Mouse (Mus musculus) MEL (cell line): Measurements from ENCODE around the gene Epha6.

ENCODE experiments used
- EP300 ChIP-seq, 2 experiments: IDR thresholded peaks; 2 replicates each; pipeline ENCODE4 v1.6.1; 2011; ENCODE audit warnings: improper control_type of control experiment in 2 of 2, low read length in 2 of 2, low read depth in 1 of 2, mild to moderate bottlenecking in 1 of 2
- GATA1 ChIP-seq: IDR thresholded peaks from 2 replicates; pipeline ENCODE4 v1.6.1; 2011; ENCODE audit warnings: low read depth, low read length, improper control_type of control experiment
- HCFC1 ChIP-seq: IDR thresholded peaks from 2 replicates; pipeline ENCODE4 v1.6.1; 2012; ENCODE audit warnings: low read depth, mild to moderate bottlenecking, inconsistent platforms, low read length, improper control_type of control experiment, moderate library complexity
- MYC ChIP-seq: IDR thresholded peaks from 2 replicates; pipeline ENCODE4 v1.6.1; 2011; ENCODE audit warnings: low read depth, mild to moderate bottlenecking, low read length, improper control_type of control experiment, moderate library complexity
- POLR2A ChIP-seq, 2 experiments: IDR thresholded peaks; 2 replicates each; pipeline ENCODE4 v1.6.1; 2011 to 2012; ENCODE audit warnings: low read length in 2 of 2, mild to moderate bottlenecking in 2 of 2, control low read depth in 1 of 2, improper control_type of control experiment in 1 of 2, low read depth in 1 of 2, moderate library complexity in 1 of 2; ENCODE audit not compliant: control insufficient read depth in 1 of 2, insufficient read depth in 1 of 2, poor library complexity in 1 of 2
- USF1 ChIP-seq: IDR thresholded peaks from 2 replicates; pipeline ENCODE4 v1.6.1; 2014; ENCODE audit warnings: low read depth, mild to moderate bottlenecking, inconsistent platforms, low read length, improper control_type of control experiment, moderate library complexity

- TF ChIP-seq HCFC1 (no peak), GATA1 (no peak), MYC (no peak), USF1 (no peak), POLR2A (IDR thresholded peaks at IDR 0.05; ENCODE audit: control insufficient read depth in 1 of 2, insufficient read depth in 1 of 2, low read depth in 1 of 2, low read length in 2 of 2, poor library complexity in 1 of 2) (no peak), EP300 (IDR thresholded peaks at IDR 0.05; ENCODE audit: low read depth in 1 of 2, low read length in 2 of 2) (no peak)
Measured at GRCm38 (mm10) chr16:60544385-60544784, 60.9 kb downstream of the Epha6 start.
